Mouse (Mus musculus) forebrain, postnatal 0 days (tissue): ENCODE data around the gene Fnip1. TPM values are rescaled to one million over a fixed set of nuclear protein-coding genes. Genes with fewer than 3 reads are reported as not detected.

Experiments used
- ATAC-seq: fragments of 200-750 bp; cut with Nextera tagmentation; 2 replicates; pipeline ENCODE4 v1.8.0; 2017; ENCODE audit warnings: mild to moderate bottlenecking, moderate library complexity
- DNase-seq: peaks from one replicate; pipeline ENCODE4 v3.0.0-alpha.2; 2015
- H3K27ac ChIP-seq: fragments of 300-500 bp; sonication (generic); 2 replicates; pipeline ENCODE4 v1.5.1; 2014; ENCODE audit warnings: low read depth, mild to moderate bottlenecking, antibody characterized with exemption, low read length, moderate library complexity, mixed read lengths
- H3K27me3 ChIP-seq: fragments of 300-500 bp; sonication (generic); 2 replicates; pipeline ENCODE4 v1.6.1; 2014; ENCODE audit warnings: mild to moderate bottlenecking, low read length, mixed read lengths; ENCODE audit not compliant: insufficient read depth
- H3K36me3 ChIP-seq: fragments of 300-500 bp; sonication (generic); 2 replicates; pipeline ENCODE4 v1.6.1; 2014; ENCODE audit warnings: mild to moderate bottlenecking, moderate library complexity; ENCODE audit not compliant: insufficient read depth
- H3K4me1 ChIP-seq: fragments of 300-500 bp; sonication (generic); 2 replicates; pipeline ENCODE4 v1.6.1; 2014; ENCODE audit warnings: antibody characterized with exemption; ENCODE audit not compliant: insufficient read depth
- H3K4me2 ChIP-seq: fragments of 300-500 bp; sonication (generic); 2 replicates; pipeline ENCODE4 v1.6.1; 2014; ENCODE audit warnings: low read depth, mild to moderate bottlenecking, moderate library complexity
- H3K4me3 ChIP-seq: fragments of 300-500 bp; sonication (generic); 2 replicates; pipeline ENCODE4 v1.5.1; 2014; ENCODE audit warnings: low read depth, low read length, mixed read lengths
- H3K9ac ChIP-seq: fragments of 300-500 bp; sonication (generic); 2 replicates; pipeline ENCODE4 v1.6.1; 2014; ENCODE audit warnings: mild to moderate bottlenecking
- H3K9me3 ChIP-seq: fragments of 300-500 bp; sonication (generic); 2 replicates; pipeline ENCODE4 v1.6.1; 2016; ENCODE audit warnings: low read length
- CTCF ChIP-seq: sonication (generic); IDR thresholded peaks from 2 replicates; pipeline ENCODE4 v1.5.1; 2016; ENCODE audit warnings: antibody characterized with exemption, control low read depth, low read depth
- WGBS: fragments of 180-500 bp; shearing (Covaris S2); extraction: QIAGEN DNeasy Blood & Tissue Kit; methylation state at CpG from one replicate; pipeline ENCODE4 v1.1.7; 2014; 5-methylcytosine and 5-hydroxymethylcytosine counted together
- polyA plus RNA-seq: library from polyadenylated mRNA; unstranded; fragments of >200 nt; fragmentation: Nextera tagmentation; extraction: Ambion mirVana; gene quantifications from 2 replicates; pipeline ENCODE4 v1.2.1, GENCODE M21; 2015
- total RNA-seq: library from RNA; depleted of rRNA; stranded (reverse); fragments of >200 nt; gene quantifications from 2 replicates; pipeline ENCODE4 v1.2.3, GENCODE M21; 2014; rRNA removed

Fnip1 gene
- total and polyA plus RNA-seq, 2 experiments from 2014 or later, result 6.9 to 31.8 TPM

DNA sequence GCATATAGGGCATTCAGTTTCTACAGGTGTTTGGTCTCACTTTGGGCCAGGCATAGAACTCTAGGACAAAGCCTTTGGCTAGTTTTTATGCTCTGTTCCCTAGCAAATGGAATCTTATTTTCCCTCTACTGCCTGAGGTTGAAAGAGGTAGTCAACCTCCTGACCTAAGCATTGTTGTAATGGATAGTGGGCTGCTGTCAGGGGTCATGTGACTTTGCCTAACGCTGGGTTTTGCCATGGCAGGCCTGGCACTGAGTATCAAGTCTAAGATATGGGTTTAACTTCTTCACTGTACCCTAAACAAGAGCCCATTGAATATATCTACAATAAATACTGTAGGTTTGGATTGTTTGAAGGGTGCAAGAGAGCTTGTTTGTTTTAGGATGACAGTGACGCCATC lies 101.0 kb downstream of the Fnip1 start:
- H3K9me3 ChIP-seq, result no peaks in the 10 kb centered on the region
- DNase-seq, result no peak
- H3K27ac ChIP-seq, result no peak overlapping the region
- H3K36me3 ChIP-seq, result no peaks in the 10 kb centered on the region
- no peak overlapping the region for H3K4me3 ChIP-seq
- no peak for ATAC-seq
- no peak for TF ChIP-seq CTCF
- H3K4me1 ChIP-seq, result peaks cover 11% of the 10 kb centered on the region; the same call in 1 of the 2 replicates
- no peaks in the 10 kb centered on the region for H3K27me3 ChIP-seq
- no peak overlapping the region for H3K4me2 ChIP-seq
- H3K9ac ChIP-seq, result no peak overlapping the region
- WGBS, result 60% methylated on average over 2 of the region's 2 CpGs

- Histone ChIP-seq H3K36me3 (no peaks in the 10 kb centered on the region), H3K4me1 (peaks cover 11% of the 10 kb centered on the region; the same call in 1 of the 2 replicates), H3K4me2 (no peak overlapping the region), H3K27me3 (no peaks in the 10 kb centered on the region), H3K27ac (no peak overlapping the region), H3K9ac (no peak overlapping the region), H3K4me3 (no peak overlapping the region), H3K9me3 (no peaks in the 10 kb centered on the region)
- DNase-seq, result no peak
- no peak for TF ChIP-seq CTCF
- 55% methylated on average over 2 of the region's 2 CpGs for WGBS
- ATAC-seq, result no peak
Observed at GRCm38 (mm10) chr11:54539486-54539885, 101.5 kb downstream of the Fnip1 start.

DNA sequence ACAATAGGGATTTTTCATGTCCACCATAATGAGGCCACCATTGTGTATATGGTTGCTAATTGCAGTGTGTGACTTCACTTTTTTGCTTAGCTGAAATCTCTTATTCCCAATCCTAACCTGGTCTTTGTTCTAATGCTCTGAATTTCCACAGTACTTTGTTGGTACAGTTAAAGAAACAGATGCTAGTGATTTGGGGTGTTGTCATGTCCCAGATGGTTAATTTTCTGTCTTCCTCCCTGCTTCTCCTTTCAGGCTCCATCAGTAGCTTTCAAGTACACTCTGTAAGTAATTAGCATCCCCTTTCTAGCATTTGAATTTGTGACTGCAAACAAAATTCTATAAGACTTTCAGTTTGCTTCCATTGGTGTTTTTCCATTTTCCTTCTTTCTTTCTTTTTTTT lies 102.3 kb downstream of the Fnip1 start:
- Histone ChIP-seq H3K4me1 (peaks cover 11% of the 10 kb centered on the region; the same call in 1 of the 2 replicates), H3K27me3 (no peaks in the 10 kb centered on the region), H3K27ac (no peak overlapping the region), H3K9me3 (no peaks in the 10 kb centered on the region), H3K4me3 (no peak overlapping the region), H3K4me2 (no peak overlapping the region), H3K36me3 (no peaks in the 10 kb centered on the region), H3K9ac (no peak overlapping the region)
- TF ChIP-seq CTCF, result no peak
- ATAC-seq, result peak; percentile 25; the same call in 1 of the 2 replicates
- DNase-seq, result no peak

GRCm38 (mm10) chr11:54542414-54542813 lies 104.4 kb downstream of the Fnip1 start:
- DNase-seq (no peak), ATAC-seq (no peak)
- TF ChIP-seq CTCF, result no peak
- H3K36me3 ChIP-seq, result no peaks in the 10 kb centered on the region
- H3K4me1 ChIP-seq, result peaks cover 11% of the 10 kb centered on the region; the same call in 1 of the 2 replicates
- no peak overlapping the region for H3K9ac ChIP-seq
- H3K4me3 ChIP-seq, result no peak overlapping the region
- H3K4me2 ChIP-seq, result no peak overlapping the region
- no peaks in the 10 kb centered on the region for H3K27me3 ChIP-seq
- no peak overlapping the region for H3K27ac ChIP-seq
- no peaks in the 10 kb centered on the region for H3K9me3 ChIP-seq

- ATAC-seq (no peak), DNase-seq (no peak)
- H3K27ac ChIP-seq, result no peak overlapping the region
- H3K27me3 ChIP-seq, result no peaks in the 10 kb centered on the region
- 72% methylated on average over 2 of the region's 2 CpGs for WGBS
- H3K36me3 ChIP-seq, result no peaks in the 10 kb centered on the region
- no peak overlapping the region for H3K4me2 ChIP-seq
- H3K9me3 ChIP-seq, result no peaks in the 10 kb centered on the region
- no peaks in the 10 kb centered on the region for H3K4me1 ChIP-seq
- H3K4me3 ChIP-seq, result no peak overlapping the region
- no peak overlapping the region for H3K9ac ChIP-seq
- no peak for TF ChIP-seq CTCF
Observed at GRCm38 (mm10) chr11:54554970-54555369, 117.0 kb downstream of the Fnip1 start.

DNA sequence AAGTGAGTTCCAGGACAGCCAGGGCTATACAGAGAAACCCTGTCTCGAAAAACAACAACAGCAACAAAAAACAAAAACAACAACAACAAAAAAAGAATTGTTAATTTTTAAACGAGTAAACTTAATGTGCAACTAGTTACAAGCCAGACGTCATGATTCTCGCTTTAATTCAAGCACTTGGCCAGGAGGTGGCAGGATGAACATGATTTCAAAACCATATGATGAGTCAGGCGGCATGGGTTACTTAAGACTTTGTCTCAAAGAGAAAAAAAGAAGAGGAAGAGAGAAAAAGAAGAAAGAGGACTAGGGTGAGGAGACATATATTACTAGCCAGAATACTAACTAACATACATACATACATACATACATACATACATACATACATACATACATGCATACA lies 124.8 kb downstream of the Fnip1 start:
- Histone ChIP-seq H3K4me3 (no peak overlapping the region), H3K36me3 (no peaks in the 10 kb centered on the region), H3K9me3 (no peaks in the 10 kb centered on the region), H3K4me2 (no peak overlapping the region), H3K27ac (no peak overlapping the region), H3K27me3 (no peaks in the 10 kb centered on the region), H3K4me1 (no peaks in the 10 kb centered on the region), H3K9ac (no peak overlapping the region)
- DNase-seq (peak; percentile 47), ATAC-seq (no peak)
- 85% methylated on average over 5 of the region's 5 CpGs for WGBS
- peak; percentile 56 for TF ChIP-seq CTCF

Other genes starting within 250 kb of the Fnip1 start
- not detected in 2 replicates for gene Csf2, start 188.5 kb upstream of the Fnip1 start, total RNA-seq
- gene Csf2, start 188.5 kb upstream of the Fnip1 start, polyA plus RNA-seq, result not detected in 2 replicates
- not detected in 2 replicates for gene Il3, start 170.9 kb upstream of the Fnip1 start, total RNA-seq
- not detected in 2 replicates for gene Il3, start 170.9 kb upstream of the Fnip1 start, polyA plus RNA-seq
- gene Acsl6, start 134.4 kb upstream of the Fnip1 start, total RNA-seq, result 56.3 and 57.7 TPM in 2 replicates
- gene Acsl6, start 134.4 kb upstream of the Fnip1 start, polyA plus RNA-seq, result 44.7 and 48.5 TPM in 2 replicates
- gene Meikin, start 67.5 kb upstream of the Fnip1 start, total RNA-seq, result not detected in 2 replicates
- not detected in 2 replicates for gene Meikin, start 67.5 kb upstream of the Fnip1 start, polyA plus RNA-seq
- gene Rapgef6, start 84.6 kb downstream of the Fnip1 start, total RNA-seq, result 42.1 and 64.5 TPM in 2 replicates
- 12.7 and 23.5 TPM in 2 replicates for gene Rapgef6, start 84.6 kb downstream of the Fnip1 start, polyA plus RNA-seq